In genomic region chr19:36470106-36470505, GRCm38 (mm10) we compare ENCODE assay signal across 8 mouse cellular contexts.
DNase-seq lines count a peak whose midpoint lies in the region; ATAC-seq lines count a peak whose summit lies in the region.

No protein-coding gene starts in this region.

- H3K9me3 ChIP-seq in hindbrain, embryonic 10.5 days, result no peaks in the 10 kb centered on the region
- H3K9me3 ChIP-seq in hindbrain, embryonic 13.5 days, result no peaks in the 10 kb centered on the region
- no peaks in the 10 kb centered on the region for H3K9me3 ChIP-seq in heart, embryonic 16.5 days (replicated peaks; ENCODE audit: control insufficient read depth, low read length)

- no peak overlapping the region for H3K27ac ChIP-seq in hindbrain, embryonic 10.5 days
- no peak overlapping the region for H3K27ac ChIP-seq in hindbrain, embryonic 13.5 days
- H3K27ac ChIP-seq in heart, embryonic 16.5 days (ENCODE audit: low read length), result no peak overlapping the region

- H3K36me3 ChIP-seq in hindbrain, embryonic 10.5 days, result no peaks in the 10 kb centered on the region
- H3K36me3 ChIP-seq in hindbrain, embryonic 13.5 days, result no peaks in the 10 kb centered on the region
- H3K36me3 ChIP-seq in heart, embryonic 16.5 days (ENCODE audit: control insufficient read depth, insufficient read depth), result no peaks in the 10 kb centered on the region

- H3K9ac ChIP-seq in hindbrain, embryonic 13.5 days, result no peak overlapping the region
- no peak overlapping the region for H3K9ac ChIP-seq in heart, embryonic 16.5 days (ENCODE audit: low read length)

- no peaks in the 10 kb centered on the region for H3K27me3 ChIP-seq in hindbrain, embryonic 10.5 days (ENCODE audit: insufficient read depth, poor library complexity, severe bottlenecking)
- H3K27me3 ChIP-seq in hindbrain, embryonic 13.5 days, result no peaks in the 10 kb centered on the region
- no peaks in the 10 kb centered on the region for H3K27me3 ChIP-seq in heart, embryonic 16.5 days (ENCODE audit: control insufficient read depth, insufficient read depth, low read length)

- peak; percentile 47 for DNase-seq in hindbrain, embryonic 10.5 days (ENCODE audit: low spot score)
- peak; percentile 84 for DNase-seq in ZHBTc4 (ENCODE audit: low read depth, low spot score)
- peak; percentile 70 to 74 for DNase-seq in cerebellum, postnatal 36 days
- DNase-seq in layer of hippocampus, postnatal 25 days (ENCODE audit: extremely low spot score in 1 of 2, low spot score in 1 of 2), result peak; percentile 64 to 86
- DNase-seq in mesoderm, embryonic 11.5 days (ENCODE audit: low read depth, low spot score), result peak; percentile 39
- DNase-seq in testis, postnatal 14 days (ENCODE audit: low spot score), result peak; percentile 16

- WGBS in hindbrain, embryonic 10.5 days, result 15% methylated on average over 6 of the region's 6 CpGs
- 16% methylated on average over 6 of the region's 6 CpGs for WGBS in hindbrain, embryonic 13.5 days
- WGBS in heart, embryonic 16.5 days, result 24% methylated on average over 6 of the region's 6 CpGs

- ATAC-seq in hindbrain, embryonic 13.5 days (ENCODE audit: low FRiP score), result no peak
- peak; percentile 28 for ATAC-seq in heart, embryonic 16.5 days (replicated peaks; ENCODE audit: extremely low read depth, insufficient read depth, low FRiP score)

- no peak overlapping the region for H3K4me2 ChIP-seq in hindbrain, embryonic 13.5 days
- no peak overlapping the region for H3K4me2 ChIP-seq in heart, embryonic 16.5 days (ENCODE audit: low read depth, low read length)

- no peak overlapping the region for H3K4me3 ChIP-seq in hindbrain, embryonic 10.5 days
- no peak overlapping the region for H3K4me3 ChIP-seq in hindbrain, embryonic 13.5 days
- no peak overlapping the region for H3K4me3 ChIP-seq in heart, embryonic 16.5 days (ENCODE audit: low read length)

- H3K4me1 ChIP-seq in hindbrain, embryonic 10.5 days (replicated peaks), result no peaks in the 10 kb centered on the region
- no peaks in the 10 kb centered on the region for H3K4me1 ChIP-seq in hindbrain, embryonic 13.5 days (replicated peaks)
- H3K4me1 ChIP-seq in heart, embryonic 16.5 days (ENCODE audit: control insufficient read depth, insufficient read depth, low read length), result no peaks in the 10 kb centered on the region

Comparison
In these comparisons a context has a peak if more than half of its experiments do, and no peak if none do; other contexts are left out.
1. DNase-seq: peak in every context shown above with its lines; median percentile 84 in ZHBTc4; 75 in layer of hippocampus, postnatal 25 days; 72 in cerebellum, postnatal 36 days; 47 in hindbrain, embryonic 10.5 days; 39 in mesoderm, embryonic 11.5 days; 16 in testis, postnatal 14 days.